Mouse (Mus musculus) heart, adult 2 months (tissue): ENCODE measurements at regions not wholly inside any gene's neighbourhood (a gene's known extent, or its start where the extent isn't known, plus 50 kb on each side); places are given as distances from the start of the nearest gene placed in this dataset.

Experiments used
- DNase-seq, 2 experiments: peaks; one replicate each; pipeline ENCODE4 v3.0.0; 2021
- H3K27ac ChIP-seq: fragments of 200-600 bp; 2 replicates; pipeline ENCODE4 v1.8.1; 2022
- H3K27me3 ChIP-seq: fragments of 200-500 bp; 2 replicates; pipeline ENCODE4 v1.6.1; 2012; ENCODE audit warnings: mild to moderate bottlenecking, low read length, inconsistent platforms, mixed read lengths; ENCODE audit not compliant: control insufficient read depth, insufficient read depth
- H3K36me3 ChIP-seq: fragments of 200-500 bp; 2 replicates; pipeline ENCODE4 v1.6.1; 2012; ENCODE audit warnings: low read length, inconsistent platforms; ENCODE audit not compliant: control insufficient read depth, insufficient read depth
- H3K4me1 ChIP-seq: fragments of 200-500 bp; 2 replicates; pipeline ENCODE4 v1.6.1; 2011; ENCODE audit warnings: low read length; ENCODE audit not compliant: control insufficient read depth, insufficient read depth
- H3K4me3 ChIP-seq: fragments of 200-600 bp; 2 replicates; pipeline ENCODE4 v1.8.1; 2022
- H3K79me2 ChIP-seq: fragments of 200-500 bp; replicated peaks from 2 replicates; pipeline ENCODE4 v1.6.1; 2012; ENCODE audit warnings: mild to moderate bottlenecking, inconsistent platforms, low read length, moderate library complexity, mixed read lengths; ENCODE audit not compliant: control insufficient read depth, insufficient read depth
- H3K9ac ChIP-seq: fragments of 200-500 bp; 2 replicates; pipeline ENCODE4 v1.6.1; 2012; ENCODE audit warnings: low read depth, mild to moderate bottlenecking, control low read depth, inconsistent platforms, low read length, mixed read lengths
- CTCF ChIP-seq: fragments of 200-600 bp; IDR thresholded peaks from 2 replicates; pipeline ENCODE4 v1.8.1; 2022; ENCODE audit warnings: antibody characterized with exemption, mild to moderate bottlenecking, moderate library complexity
- EP300 ChIP-seq: fragments of 200-500 bp; IDR thresholded peaks from 2 replicates; pipeline ENCODE4 v1.6.1; 2011; ENCODE audit warnings: low read depth, low read length, control low read depth; ENCODE audit not compliant: insufficient read depth
- POLR2A ChIP-seq: fragments of 200-500 bp; IDR thresholded peaks from 2 replicates; pipeline ENCODE4 v1.6.1; 2011; ENCODE audit warnings: mild to moderate bottlenecking, low read depth, low read length, control low read depth; ENCODE audit not compliant: insufficient read depth
- WGBS: fragments of 180-500 bp; shearing (Covaris S2); methylation state at CpG from one replicate; pipeline ENCODE4 v1.1.7; 2018; 5-methylcytosine and 5-hydroxymethylcytosine counted together
- intact Hi-C: fragments of 180-260 bp; cut with DNase I; formaldehyde crosslinking; loops from one replicate; pipeline ENCODE4 v1.15.1; 2025

- no peak for DNase-seq
- Histone ChIP-seq H3K27me3 (no peaks in the 10 kb centered on the region), H3K36me3 (no peaks in the 10 kb centered on the region), H3K79me2 (no peaks in the 10 kb centered on the region), H3K27ac (no peak overlapping the region), H3K4me1 (no peaks in the 10 kb centered on the region; the same call in 1 of the 2 replicates), H3K9ac (no peak overlapping the region), H3K4me3 (no peak overlapping the region)
- intact Hi-C loops: loop anchor here (5.0 kb wide), 1 partner anchor 74 kb away; no protein-coding TSS in a partner anchor
- TF ChIP-seq CTCF: no peak
- no peak for TF ChIP-seq EP300
- TF ChIP-seq POLR2A: no peak
- 38% methylated on average over 5 of the region's 5 CpGs for WGBS
Observed at GRCm38 (mm10) chrX:11491235-11491634, 163.6 kb downstream of the H2al1j start.

GRCm38 (mm10) chrX:11491676-11492391, 164.2 kb downstream of the H2al1j start:
- Histone ChIP-seq H3K27ac (no peak overlapping the region), H3K4me1 (no peaks in the 10 kb centered on the region; the same call in 1 of the 2 replicates), H3K36me3 (no peaks in the 10 kb centered on the region), H3K9ac (no peak overlapping the region), H3K79me2 (no peaks in the 10 kb centered on the region), H3K4me3 (no peak overlapping the region), H3K27me3 (no peaks in the 10 kb centered on the region)
- no peak for DNase-seq
- TF ChIP-seq CTCF (no peak), POLR2A (no peak), EP300 (no peak)
- WGBS: 58% methylated on average over 32 of the region's 32 CpGs
- intact Hi-C loops: loop anchor here (5.0 kb wide), 1 partner anchor 75 kb away; no protein-coding TSS in a partner anchor

DNA sequence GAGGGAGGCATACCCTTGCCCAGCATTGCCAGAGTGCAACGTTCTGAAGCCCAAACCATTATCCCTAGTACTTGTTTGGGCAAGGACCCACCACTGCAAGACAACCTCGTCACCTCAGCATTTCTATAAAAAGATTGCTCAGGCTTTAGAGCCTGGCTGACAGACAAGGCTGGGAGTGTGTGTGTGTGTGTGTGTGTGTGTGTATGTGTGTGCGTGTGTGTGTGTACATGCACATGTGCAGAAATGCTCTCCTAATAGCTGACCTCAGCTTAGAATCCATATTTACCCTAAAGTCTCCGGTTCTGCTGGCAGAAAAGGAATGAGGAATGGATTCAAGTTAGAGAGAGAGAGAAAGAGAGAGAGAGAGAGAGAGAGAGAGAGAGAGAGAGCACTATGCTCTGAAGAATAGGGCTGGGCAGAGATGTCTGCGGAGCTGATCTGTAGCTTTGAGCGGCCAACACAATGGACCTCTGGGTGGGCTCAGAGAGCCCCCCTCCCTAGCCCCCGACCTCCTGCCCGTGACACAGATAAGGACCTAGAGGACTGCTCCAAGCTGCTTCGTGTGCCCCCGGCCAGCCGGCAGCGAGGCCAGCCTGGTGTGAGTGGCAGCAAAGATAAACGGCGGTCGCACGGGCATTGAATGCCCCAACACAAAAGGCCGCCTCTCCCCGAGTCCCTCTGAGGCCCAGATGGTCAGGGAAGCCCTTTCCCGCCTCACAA, 166.1 kb downstream of the H2al1j start:
- TF ChIP-seq POLR2A: no peak
- DNase-seq: peak; percentile 20 to 25
- 37% methylated on average over 19 of the region's 19 CpGs for WGBS
- Histone ChIP-seq H3K9ac (peak overlapping the region; percentile 11; the same call in 1 of the 2 replicates), H3K27me3 (no peaks in the 10 kb centered on the region), H3K4me1 (no peaks in the 10 kb centered on the region; the same call in 1 of the 2 replicates), H3K4me3 (no peak overlapping the region), H3K79me2 (no peaks in the 10 kb centered on the region), H3K36me3 (no peaks in the 10 kb centered on the region), H3K27ac (no peak overlapping the region)
- intact Hi-C loops: loop anchor here (5.0 kb wide), 1 partner anchor 76 kb away; no protein-coding TSS in a partner anchor

- intact Hi-C loops: loop anchor here (5.0 kb wide), 1 partner anchor 77 kb away; no protein-coding TSS in a partner anchor
- no peaks in the 10 kb centered on the region for H3K27me3 ChIP-seq
- peak in 1 of 2 experiments; percentile 12 for DNase-seq
- H3K36me3 ChIP-seq: no peaks in the 10 kb centered on the region
- no peak overlapping the region; the same call in 1 of the 2 replicates for H3K9ac ChIP-seq
- TF ChIP-seq POLR2A: no peak
- no peak for TF ChIP-seq EP300
- no peak for TF ChIP-seq CTCF
- H3K79me2 ChIP-seq: no peaks in the 10 kb centered on the region
- WGBS: 33% methylated on average over 12 of the region's 12 CpGs
- H3K4me3 ChIP-seq: no peak overlapping the region
- no peak overlapping the region for H3K27ac ChIP-seq
- H3K4me1 ChIP-seq: no peaks in the 10 kb centered on the region; the same call in 1 of the 2 replicates
Observed at GRCm38 (mm10) chrX:11494246-11494630, 166.6 kb downstream of the H2al1j start.

GRCm38 (mm10) chrX:11512439-11512838, 184.8 kb downstream of the H2al1j start:
- DNase-seq: peak; percentile 27 to 40
- TF ChIP-seq POLR2A (no peak), EP300 (no peak), CTCF (no peak)
- Histone ChIP-seq H3K27me3 (no peaks in the 10 kb centered on the region), H3K4me3 (no peak overlapping the region), H3K27ac (no peak overlapping the region), H3K4me1 (no peaks in the 10 kb centered on the region), H3K36me3 (no peaks in the 10 kb centered on the region), H3K9ac (no peak overlapping the region), H3K79me2 (no peaks in the 10 kb centered on the region)
- intact Hi-C loops: no loop called here
- WGBS: 46% methylated on average over 5 of the region's 5 CpGs

GRCm38 (mm10) chrX:11512928-11513327, 185.3 kb downstream of the H2al1j start:
- H3K27me3 ChIP-seq: no peaks in the 10 kb centered on the region
- TF ChIP-seq POLR2A: no peak
- TF ChIP-seq CTCF: no peak
- TF ChIP-seq EP300: no peak
- no peaks in the 10 kb centered on the region for H3K79me2 ChIP-seq
- 57% methylated on average over 4 of the region's 4 CpGs for WGBS
- H3K4me1 ChIP-seq: no peaks in the 10 kb centered on the region
- H3K9ac ChIP-seq: no peak overlapping the region
- no peak overlapping the region for H3K27ac ChIP-seq
- H3K4me3 ChIP-seq: no peak overlapping the region
- no peaks in the 10 kb centered on the region for H3K36me3 ChIP-seq
- no peak for DNase-seq
- intact Hi-C loops: no loop called here
